Mouse (Mus musculus) left cerebral cortex, postnatal 4 days (tissue): ENCODE measurements around the gene Abcf3. TPM values are rescaled to one million over a fixed set of nuclear protein-coding genes. Genes with fewer than 3 reads are reported as not detected.

Experiments
- DNase-seq: peaks from one replicate; pipeline ENCODE4 v3.0.0-alpha.2; 2022
- intact Hi-C: fragments of 180-260 bp; cut with DNase I; formaldehyde crosslinking; loops from one replicate; pipeline ENCODE4 v1.15.1; 2025
- total RNA-seq, 2 experiments: library from RNA; stranded (reverse); gene quantifications; 2 replicates each; pipeline ENCODE4 v1.2.3; 2021

Gene Abcf3
- total RNA-seq = 10 to 100 TPM; 74.7 to 94.0 TPM

DNA sequence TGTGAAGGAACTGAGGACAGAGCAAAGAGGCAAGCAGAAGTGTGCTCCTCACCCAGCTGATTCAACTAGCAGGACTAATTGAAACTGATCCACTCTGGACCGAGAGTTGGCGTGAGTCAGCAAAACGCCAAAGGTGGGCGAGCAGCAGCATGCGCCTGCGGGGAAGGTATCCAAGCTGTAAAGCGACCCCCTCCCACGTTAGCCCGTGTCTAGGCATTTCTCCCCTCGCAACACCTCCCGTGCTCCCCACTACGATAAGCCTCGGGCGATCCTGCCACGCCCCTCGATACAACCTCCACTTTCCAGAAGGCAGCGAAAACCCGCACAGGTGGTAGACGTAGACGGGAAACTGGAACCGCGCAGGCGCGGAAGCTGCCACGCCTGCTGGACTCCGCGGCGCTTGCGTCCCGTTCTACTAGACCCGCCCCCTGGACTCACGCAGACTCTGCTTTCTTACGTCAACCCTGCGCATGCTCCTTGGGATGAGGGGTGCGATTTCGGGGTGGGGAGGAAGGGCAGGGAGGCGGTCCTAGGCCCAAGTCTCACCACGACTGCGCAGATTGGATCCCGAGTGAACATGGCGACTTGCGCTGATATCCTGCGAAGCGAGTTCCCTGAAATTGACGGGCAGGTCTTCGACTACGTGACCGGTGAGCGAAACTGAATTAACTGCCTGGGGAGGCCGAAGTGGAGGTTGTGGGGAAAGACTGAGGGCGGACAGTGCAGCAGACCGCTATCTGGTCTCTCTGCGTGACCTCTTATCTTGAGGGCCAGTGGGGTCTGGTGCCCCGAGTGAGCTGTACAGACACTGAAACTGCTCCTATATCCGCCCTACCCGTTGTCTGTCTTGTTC is at the start of gene Abcf3:
TSS of gene Abcf3 (plus strand) at position 482 of the 853 bp plus-strand sequence.
- intact Hi-C loops = no loop called here
- peak; percentile 99 for DNase-seq

GRCm38 (mm10) chr16:20498677-20499475 is 49.5 kb upstream of the Abcf3 start, which contains the start of gene Eif2b5:
TSS of gene Eif2b5 (plus strand) at chr16:20498817.
- peak; percentile 88 for DNase-seq
- intact Hi-C loops = no loop called here

DNA sequence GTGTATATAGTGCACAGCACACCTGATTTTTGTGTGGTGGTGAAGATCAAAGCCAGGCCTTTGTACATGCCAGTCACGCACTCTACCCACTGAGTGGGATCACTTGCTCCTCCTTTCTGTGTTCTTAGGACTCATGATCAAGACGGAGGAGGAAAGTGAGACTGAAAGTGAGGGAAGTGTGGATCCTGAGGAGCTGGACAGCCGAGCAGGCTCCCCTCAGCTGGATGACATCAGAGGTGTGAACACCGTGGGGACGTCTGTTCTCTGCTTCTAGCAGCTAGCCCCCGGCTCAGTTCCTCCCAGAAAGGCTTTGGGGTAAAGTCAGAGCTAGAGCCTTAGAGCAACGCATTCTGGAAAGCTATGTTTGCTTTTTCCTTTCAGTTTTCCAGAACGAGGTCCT is 42.4 kb upstream of the Abcf3 start:
- DNase-seq = no peak
- intact Hi-C loops = loop anchor here (5.0 kb wide), 1 partner anchor 131 kb away; no protein-coding TSS in a partner anchor

DNA sequence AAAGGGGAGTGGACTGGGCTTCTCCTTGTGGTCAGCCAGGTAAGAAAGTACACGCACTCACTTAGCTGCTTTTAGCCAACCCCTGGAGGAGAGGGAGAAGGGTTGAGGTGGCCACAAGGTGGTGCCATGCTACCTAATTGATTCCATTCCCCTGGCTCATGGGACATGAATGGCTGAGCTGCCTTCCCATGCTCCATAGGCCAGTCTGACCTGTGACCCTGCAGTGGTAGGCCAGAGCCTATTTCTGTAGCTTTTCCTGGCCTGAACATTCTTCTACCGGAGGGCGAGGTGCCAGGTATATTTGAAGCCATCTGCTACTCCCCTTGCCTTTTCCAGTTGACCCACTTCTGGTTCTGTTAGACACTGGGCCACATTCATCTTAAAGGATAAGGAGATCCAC is 39.0 kb upstream of the Abcf3 start:
- intact Hi-C loops = loop anchor here (5.0 kb wide), 1 partner anchor 128 kb away; no protein-coding TSS in a partner anchor
- DNase-seq = peak; percentile 38

DNA sequence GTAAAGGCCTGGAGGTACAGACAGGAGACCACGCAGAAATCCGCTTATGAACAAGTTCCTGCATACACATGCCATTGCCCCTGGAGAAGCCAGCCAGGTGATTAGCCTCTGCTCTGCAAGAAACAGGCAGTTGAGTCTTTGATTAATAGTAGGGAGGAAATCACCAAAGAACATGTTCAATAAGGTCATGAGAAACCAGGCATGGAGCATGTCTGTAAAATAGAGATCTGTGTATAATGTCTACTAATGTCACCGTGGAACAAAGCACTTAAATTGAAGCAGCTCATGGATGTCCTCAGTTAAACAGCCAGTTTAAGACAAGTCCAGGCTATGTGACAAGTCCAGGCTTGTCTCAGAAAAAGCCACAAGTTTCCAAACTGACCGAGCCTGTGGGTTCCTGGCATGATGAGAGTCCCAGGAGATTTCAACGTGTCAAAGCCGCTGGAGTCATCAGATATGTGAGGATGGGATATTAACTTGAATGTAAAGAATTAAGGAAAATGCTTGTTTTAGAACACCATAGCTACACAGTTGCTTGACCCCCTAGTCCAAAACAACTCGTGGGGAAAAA is 37.0 kb upstream of the Abcf3 start:
- intact Hi-C loops = no loop called here
- no peak for DNase-seq

GRCm38 (mm10) chr16:20516032-20516431 is 32.3 kb upstream of the Abcf3 start:
- intact Hi-C loops = no loop called here
- no peak for DNase-seq

DNA sequence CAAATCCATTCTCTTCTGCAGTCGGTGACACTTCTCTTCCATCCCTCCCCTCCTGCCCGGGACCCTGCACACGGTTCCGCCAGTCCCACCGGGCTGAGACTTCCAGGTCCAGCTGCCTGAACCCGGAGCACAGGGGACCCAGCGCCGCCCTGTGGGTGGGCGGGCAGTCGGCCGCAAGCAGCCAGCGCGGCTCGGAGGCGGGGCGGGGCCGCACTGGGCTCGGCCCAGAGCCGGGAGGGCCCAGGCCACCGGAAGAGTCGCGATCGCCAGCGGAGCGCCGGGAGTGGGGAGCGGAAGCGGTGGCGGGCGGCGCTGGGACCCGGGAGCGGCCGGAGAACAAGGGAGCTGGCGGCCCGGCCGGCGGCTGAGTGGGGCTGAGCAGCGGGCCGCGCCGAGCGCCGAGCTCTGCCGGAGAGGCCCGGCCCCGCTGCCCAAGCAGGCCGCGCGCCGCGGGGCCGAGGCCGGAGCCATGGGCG is 31.6 kb upstream of the Abcf3 start, which contains the start of gene Dvl3:
TSS of gene Dvl3 (plus strand) at position 257 of the 476 bp plus-strand sequence.
- intact Hi-C loops = no loop called here
- peak; percentile 91 for DNase-seq

GRCm38 (mm10) chr16:20517216-20517615 is 31.2 kb upstream of the Abcf3 start:
- DNase-seq = peak; percentile 38

GRCm38 (mm10) chr16:20517701-20518374 is 30.5 kb upstream of the Abcf3 start:
- DNase-seq = peak; percentile 73
- intact Hi-C loops = no loop called here

More at GRCm38 (mm10) chr16:20517216-20517615, 31.2 kb upstream of the Abcf3 start:
- intact Hi-C loops = no loop called here

GRCm38 (mm10) chr16:20523886-20524285 is 24.5 kb upstream of the Abcf3 start:
- intact Hi-C loops = no loop called here
- no peak for DNase-seq

GRCm38 (mm10) chr16:20528779-20529178 is 19.6 kb upstream of the Abcf3 start:
- no peak for DNase-seq
- intact Hi-C loops = no loop called here

DNA sequence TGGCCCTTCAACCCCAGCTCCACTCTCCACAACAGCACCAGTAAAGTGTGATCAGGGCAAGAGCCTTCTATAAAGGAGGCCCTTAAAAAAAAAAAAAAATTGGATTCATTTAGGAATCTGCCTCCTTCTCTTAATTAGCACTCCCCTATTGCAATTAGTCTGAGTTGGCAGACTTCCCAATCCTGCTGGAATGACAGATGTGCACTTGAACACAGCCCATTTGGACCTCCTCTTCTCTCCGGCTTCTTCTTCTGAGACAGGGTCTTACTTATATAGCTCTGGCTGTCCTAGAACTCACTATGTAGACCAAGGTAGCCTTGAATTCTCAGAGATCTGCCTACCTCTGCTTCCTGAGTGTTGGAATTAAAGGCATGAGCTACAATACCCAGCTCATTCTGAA is 19.0 kb upstream of the Abcf3 start:
- intact Hi-C loops = no loop called here
- peak; percentile 28 for DNase-seq

DNA sequence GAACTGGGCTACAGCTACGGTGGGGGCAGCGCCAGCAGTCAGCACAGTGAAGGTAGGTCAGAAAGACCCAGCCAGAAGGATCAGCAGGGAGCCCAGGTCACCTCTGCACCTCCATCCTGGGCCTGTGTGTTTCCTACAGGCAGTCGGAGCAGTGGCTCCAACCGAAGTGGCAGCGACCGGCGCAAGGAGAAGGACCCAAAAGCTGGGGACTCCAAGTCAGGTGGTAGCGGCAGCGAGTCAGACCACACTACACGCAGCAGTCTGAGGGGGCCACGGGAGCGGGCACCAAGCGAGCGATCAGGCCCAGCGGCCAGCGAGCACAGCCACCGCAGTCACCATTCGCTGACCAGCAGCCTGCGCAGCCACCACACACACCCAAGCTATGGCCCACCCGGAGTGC is 17.4 kb upstream of the Abcf3 start:
- intact Hi-C loops = loop anchor here (10.0 kb wide), 1 partner anchor 114 kb away; no protein-coding TSS in a partner anchor

GRCm38 (mm10) chr16:20534617-20535295 is 13.6 kb upstream of the Abcf3 start:
- DNase-seq = no peak
- intact Hi-C loops = loop anchor here (10.0 kb wide), 1 partner anchor 110 kb away; no protein-coding TSS in a partner anchor

More for the DNA sequence above, 17.4 kb upstream of the Abcf3 start:
- DNase-seq = no peak

- peak; percentile 98 for DNase-seq
- intact Hi-C loops = loop anchor here (10.0 kb wide), 1 partner anchor 109 kb away; no protein-coding TSS in a partner anchor
Observed at GRCm38 (mm10) chr16:20535296-20536080, 12.9 kb upstream of the Abcf3 start, which contains the start of gene Ap2m1. TSS of gene Ap2m1 (plus strand) at chr16:20535478.

GRCm38 (mm10) chr16:20536081-20536665 is 12.2 kb upstream of the Abcf3 start:
- DNase-seq = no peak
- intact Hi-C loops = loop anchor here (10.0 kb wide), 1 partner anchor 109 kb away; no protein-coding TSS in a partner anchor

- intact Hi-C loops = loop anchor here (10.0 kb wide), 1 partner anchor 108 kb away; no protein-coding TSS in a partner anchor
- peak; percentile 31 for DNase-seq
Observed at GRCm38 (mm10) chr16:20537071-20537471, 11.3 kb upstream of the Abcf3 start.
